Mouse (Mus musculus): ENCODE results near the gene Cmtm1. TPM values are rescaled to one million over a fixed set of nuclear protein-coding genes. Genes with fewer than 3 reads are reported as not detected.

Gene Cmtm1
- polyA plus RNA-seq, 1 experiment from 2014 or later = not detected

- H3K4me1 ChIP-seq (replicated peaks; ENCODE audit: insufficient read depth, low read length) = peaks cover 15% of the 10 kb centered on the region; the same call in 1 of the 2 replicates
- H3K27ac ChIP-seq = no peak overlapping the region
- 0 out of 2 replicates have a peak, but pooled peaks cover 4% of the 10 kb centered on the region for H3K36me3 ChIP-seq (ENCODE audit: insufficient read depth, low read length)
- peak overlapping the region; percentile 73 for H3K4me2 ChIP-seq (ENCODE audit: low read length)
- H3K9me3 ChIP-seq (replicated peaks; ENCODE audit: low read length) = no peaks in the 10 kb centered on the region
- peak overlapping the region; percentile 83 for H3K9ac ChIP-seq (ENCODE audit: low read depth, low read length)
- no peaks in the 10 kb centered on the region for H3K27me3 ChIP-seq (ENCODE audit: insufficient read depth, low read length)
- peak overlapping the region; percentile 76 for H3K4me3 ChIP-seq (replicated peaks; ENCODE audit: low read depth, low read length)
- ATAC-seq (replicated peaks; ENCODE audit: low FRiP score, low read depth) (no peak), DNase-seq (ENCODE audit: low spot score) (peak; percentile 10)
- no peak for TF ChIP-seq CTCF (IDR thresholded peaks at IDR 0.05; ENCODE audit: low read depth)
- 51% methylated on average over 22 of the region's 22 CpGs for WGBS
These were observed 62.7 kb downstream of the Cmtm1 start for GRCm38 (mm10) chr8:104247054-104247907.

- no peaks in the 10 kb centered on the region for H3K9me3 ChIP-seq (replicated peaks; ENCODE audit: low read length)
- H3K27ac ChIP-seq = no peak overlapping the region
- no peak overlapping the region for H3K9ac ChIP-seq (ENCODE audit: low read depth, low read length)
- H3K4me1 ChIP-seq (replicated peaks; ENCODE audit: insufficient read depth, low read length) = peaks cover 12% of the 10 kb centered on the region; the same call in 1 of the 2 replicates
- no peak for ATAC-seq (replicated peaks; ENCODE audit: low FRiP score, low read depth)
- 81% methylated on average over 4 of the region's 4 CpGs for WGBS
- DNase-seq (ENCODE audit: low spot score) = no peak
- no peak overlapping the region for H3K4me3 ChIP-seq (replicated peaks; ENCODE audit: low read depth, low read length)
- no peaks in the 10 kb centered on the region for H3K27me3 ChIP-seq (ENCODE audit: insufficient read depth, low read length)
- no peak overlapping the region for H3K4me2 ChIP-seq (ENCODE audit: low read length)
- H3K36me3 ChIP-seq (ENCODE audit: insufficient read depth, low read length) = 0 out of 2 replicates have a peak, but pooled peaks cover 4% of the 10 kb centered on the region
- no peak for TF ChIP-seq CTCF (IDR thresholded peaks at IDR 0.05; ENCODE audit: low read depth)
These were observed 63.3 kb downstream of the Cmtm1 start for GRCm38 (mm10) chr8:104246621-104247020.

Other genes with a start within 250 kb of the Cmtm1 start
- 33.4 and 35.9 TPM in 2 replicates for gene Cdh5, start 208.5 kb downstream of the Cmtm1 start, polyA plus RNA-seq (2015; fragmentation: Nextera tagmentation; extraction: Ambion mirVana)
- 2.1 TPM in 2 replicates for gene Bean1, start 139.7 kb downstream of the Cmtm1 start, polyA plus RNA-seq (2015; fragmentation: Nextera tagmentation; extraction: Ambion mirVana)
- 19.6 and 20.9 TPM in 2 replicates for gene Tk2, start 61.6 kb downstream of the Cmtm1 start, polyA plus RNA-seq (2015; fragmentation: Nextera tagmentation; extraction: Ambion mirVana)
- 33.4 and 37.2 TPM in 2 replicates for gene Cklf, start 59.3 kb downstream of the Cmtm1 start, polyA plus RNA-seq (2015; fragmentation: Nextera tagmentation; extraction: Ambion mirVana)
- gene Cmtm2a, start 17.0 kb downstream of the Cmtm1 start, polyA plus RNA-seq (2015; fragmentation: Nextera tagmentation; extraction: Ambion mirVana) = not detected in 2 replicates
- not detected in 2 replicates for gene Gm45711, start 64 bp downstream of the Cmtm1 start, polyA plus RNA-seq (2015; fragmentation: Nextera tagmentation; extraction: Ambion mirVana)
- gene Gm11020, start 11.4 kb upstream of the Cmtm1 start, polyA plus RNA-seq (2015; fragmentation: Nextera tagmentation; extraction: Ambion mirVana) = not detected in 2 replicates
- not detected in 2 replicates for gene Cmtm2b, start 12.1 kb upstream of the Cmtm1 start, polyA plus RNA-seq (2015; fragmentation: Nextera tagmentation; extraction: Ambion mirVana)
- 125 and 132 TPM in 2 replicates for gene Cmtm3, start 29.3 kb upstream of the Cmtm1 start, polyA plus RNA-seq (2015; fragmentation: Nextera tagmentation; extraction: Ambion mirVana)
- 4.5 and 4.7 TPM in 2 replicates for gene Cmtm4, start 85.7 kb upstream of the Cmtm1 start, polyA plus RNA-seq (2015; fragmentation: Nextera tagmentation; extraction: Ambion mirVana)
- gene Dync1li2, start 132.9 kb upstream of the Cmtm1 start, polyA plus RNA-seq (2015; fragmentation: Nextera tagmentation; extraction: Ambion mirVana) = 34.4 and 37.5 TPM in 2 replicates
- 0.52 and 0.54 TPM in 2 replicates for gene Terb1, start 199.8 kb upstream of the Cmtm1 start, polyA plus RNA-seq (2015; fragmentation: Nextera tagmentation; extraction: Ambion mirVana)
- gene Nae1, start 224.5 kb upstream of the Cmtm1 start, polyA plus RNA-seq (2015; fragmentation: Nextera tagmentation; extraction: Ambion mirVana) = 87.8 and 91.8 TPM in 2 replicates
- gene Car7, start 224.5 kb upstream of the Cmtm1 start, polyA plus RNA-seq (2015; fragmentation: Nextera tagmentation; extraction: Ambion mirVana) = 5.2 and 5.8 TPM in 2 replicates

All from kidney, postnatal 0 days (tissue).